Mouse (Mus musculus): ENCODE results near the gene Gm21860.
"Not testable (repeated sequence)": the region's sequence is repeated elsewhere in the genome, so short reads cannot be mapped to it uniquely, and the experiment has no call there.

The Gm21860 gene

DNA sequence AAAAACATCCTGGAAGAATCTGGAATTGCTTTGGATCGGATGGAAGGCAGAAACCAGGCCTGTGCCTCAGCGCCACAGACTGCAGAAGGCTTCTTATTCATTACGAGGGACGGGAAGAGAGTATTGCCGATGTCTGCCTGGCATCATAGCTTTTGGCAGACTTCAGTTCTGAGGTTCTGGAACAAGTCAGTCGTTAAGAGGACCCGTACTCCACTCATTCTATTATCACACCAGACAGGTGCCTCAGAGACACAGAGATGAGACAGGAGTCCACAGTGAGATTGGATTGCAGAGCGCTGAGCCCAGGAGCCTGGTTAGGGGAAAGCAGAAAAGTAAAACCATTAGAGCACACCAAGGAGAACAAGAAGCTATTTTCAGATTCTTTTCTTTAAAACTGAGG lies at the start of gene Gm21860:
Gene Gm21860 (minus strand): TSS at position 101 of the 400 bp plus-strand sequence.
- DNase-seq (ENCODE audit: low read depth, low spot score): not testable (repeated sequence)

GRCm38 (mm10) chrY:90784438-90784837 lies 29.8 kb upstream of the Gm21860 start, which contains the start of gene Gm47283:
Gene Gm47283, plus strand, starts transcription at chrY:90784738.
- not testable (repeated sequence) for DNase-seq (ENCODE audit: low read depth, low spot score)

DNA sequence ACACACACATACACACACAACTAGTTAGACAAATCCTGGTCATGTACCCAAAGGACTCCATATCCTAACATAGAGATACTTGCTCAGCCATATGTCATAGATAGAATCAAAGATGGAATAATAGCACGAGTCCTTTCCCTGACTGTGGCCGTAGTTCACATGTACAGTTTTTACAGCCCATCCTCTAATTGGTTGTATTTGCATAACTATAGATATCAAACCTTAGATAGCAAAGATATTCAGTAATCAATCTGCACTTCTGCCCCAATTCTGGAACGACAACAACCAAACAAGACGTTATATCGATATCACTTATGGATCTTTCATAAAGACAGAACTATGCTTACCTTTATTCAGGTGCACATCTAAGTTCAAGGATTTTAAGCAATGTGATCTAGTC lies 9.4 kb downstream of the Gm21860 start:
- not testable (repeated sequence) for DNase-seq (ENCODE audit: low read depth, low spot score)

GRCm38 (mm10) chrY:90744381-90744981 lies 10.1 kb downstream of the Gm21860 start:
- DNase-seq (ENCODE audit: low read depth, low spot score): not testable (repeated sequence)

GRCm38 (mm10) chrY:90743811-90744220 lies 10.8 kb downstream of the Gm21860 start:
- no peak for DNase-seq (ENCODE audit: low read depth, low spot score)

GRCm38 (mm10) chrY:90743053-90743810 lies 11.4 kb downstream of the Gm21860 start:
- not testable (repeated sequence) for DNase-seq (ENCODE audit: low read depth, low spot score)

DNA sequence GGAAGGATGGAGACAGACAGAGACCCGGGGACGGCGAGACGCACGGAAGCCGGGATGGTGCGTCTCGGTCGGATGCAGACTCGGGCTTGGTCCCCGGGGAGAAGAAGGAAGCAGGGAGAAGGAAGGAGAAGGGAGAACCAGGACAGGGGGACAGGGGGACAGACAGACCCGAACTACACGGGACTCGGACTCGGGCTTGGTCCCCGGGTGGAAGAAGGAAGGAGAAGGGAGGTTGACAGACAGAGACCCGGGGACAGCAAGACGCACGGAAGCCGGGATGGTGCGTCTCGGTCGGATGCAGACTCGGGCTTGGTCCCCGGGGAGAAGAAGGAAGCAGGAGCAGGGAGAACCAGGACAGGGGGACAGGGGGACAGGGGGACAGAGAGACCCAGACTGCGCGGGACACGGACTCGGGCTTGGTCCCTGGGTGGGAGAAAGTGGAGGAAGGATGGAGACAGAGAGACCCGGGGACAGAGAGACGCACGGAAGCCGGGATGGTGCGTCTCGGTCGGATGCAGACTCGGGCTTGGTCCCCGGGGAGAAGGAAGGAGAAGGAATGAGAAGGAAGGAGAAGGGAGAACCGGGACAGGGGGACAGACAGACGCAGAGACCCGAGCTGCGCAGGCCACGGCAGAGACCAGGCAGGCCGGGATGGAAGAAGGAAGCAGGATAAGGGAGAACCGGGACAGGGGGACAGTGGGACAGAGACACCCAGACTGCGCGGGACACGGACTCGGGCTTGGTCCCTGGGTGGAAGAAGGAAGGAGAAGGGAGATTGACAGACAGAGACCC lies 12.2 kb downstream of the Gm21860 start:
- not testable (repeated sequence) for DNase-seq (ENCODE audit: low read depth, low spot score)

DNA sequence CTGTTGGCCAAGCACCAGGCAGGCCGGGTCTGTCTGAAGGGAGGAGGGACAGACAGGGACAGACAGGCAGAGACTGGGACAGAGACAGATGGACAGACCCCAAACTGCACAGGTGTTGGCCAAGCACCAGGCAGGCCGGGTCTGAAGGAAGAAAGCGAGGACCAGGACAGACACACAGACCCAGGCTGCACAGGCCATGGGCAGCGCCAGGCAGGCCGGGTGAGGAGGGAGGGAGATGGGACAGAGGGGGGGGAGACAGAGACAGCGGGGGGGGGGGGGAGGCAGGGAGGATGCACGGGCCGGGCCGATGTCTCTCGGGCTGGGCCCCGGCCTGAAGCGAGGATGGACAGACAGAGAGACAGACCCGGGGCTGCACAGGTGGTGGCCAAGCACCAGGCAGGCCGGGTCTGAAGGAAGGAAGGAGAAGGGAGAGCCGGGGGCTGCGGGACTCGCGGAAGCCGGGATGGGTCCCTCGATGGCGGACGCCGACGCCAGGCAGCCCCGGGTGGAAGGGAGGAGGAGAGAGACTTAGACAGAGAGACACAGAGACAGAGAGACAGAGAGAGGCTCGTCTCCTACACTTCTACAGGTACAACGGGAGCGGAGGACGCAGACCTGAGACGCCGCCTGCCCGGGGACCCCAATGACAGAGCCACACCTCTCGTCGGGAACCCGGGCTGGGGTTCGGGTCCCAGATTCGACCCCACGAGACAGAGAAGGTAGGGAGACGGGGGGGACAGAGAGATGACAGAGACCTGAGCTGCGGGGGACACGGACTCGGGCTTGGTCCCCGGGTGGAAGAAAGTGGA lies 13.0 kb downstream of the Gm21860 start:
- DNase-seq (ENCODE audit: low read depth, low spot score): not testable (repeated sequence)

- not testable (repeated sequence) for DNase-seq (ENCODE audit: low read depth, low spot score)
Measured at GRCm38 (mm10) chrY:90741006-90741405, 13.6 kb downstream of the Gm21860 start.

- DNase-seq (ENCODE audit: low read depth, low spot score): no peak
Measured at GRCm38 (mm10) chrY:90740013-90740561, 14.5 kb downstream of the Gm21860 start.

- DNase-seq (ENCODE audit: low read depth, low spot score): not testable (repeated sequence)
Measured at GRCm38 (mm10) chrY:90739531-90740012, 15.0 kb downstream of the Gm21860 start.

DNA sequence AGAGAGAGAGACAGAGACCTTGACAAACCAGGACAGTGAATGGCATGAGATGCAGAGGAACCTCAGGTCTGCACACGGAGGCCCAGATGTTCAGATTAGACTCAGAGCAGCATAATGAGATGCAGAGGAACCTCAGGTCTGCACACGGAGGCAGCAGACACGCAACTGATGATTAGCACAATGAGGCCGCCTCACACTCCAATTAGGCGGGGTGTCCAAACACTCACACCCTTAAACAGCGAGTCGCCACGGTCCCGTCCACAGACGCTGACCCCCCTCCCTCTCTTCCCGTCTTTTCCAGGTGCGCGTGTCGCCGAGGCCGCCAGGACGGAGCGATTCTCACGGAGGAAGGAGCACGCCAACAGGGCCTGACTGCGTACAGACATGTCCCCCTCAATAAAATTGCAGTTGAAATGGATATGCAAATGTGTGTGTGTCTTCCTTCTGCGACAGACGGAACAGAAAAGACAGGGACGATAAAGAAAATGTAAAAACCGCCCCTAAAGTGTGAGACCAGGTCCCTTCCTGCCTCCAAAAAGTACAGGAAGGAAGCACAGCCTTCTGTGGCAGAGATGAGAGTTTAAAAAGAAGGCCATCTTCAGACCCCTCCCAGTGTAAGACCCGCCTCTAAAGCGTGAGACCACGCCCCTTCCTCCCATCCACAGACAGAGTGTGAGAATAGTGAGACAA lies 15.6 kb downstream of the Gm21860 start:
- DNase-seq (ENCODE audit: low read depth, low spot score): not testable (repeated sequence)

- no peak for DNase-seq (ENCODE audit: low read depth, low spot score)
Measured at GRCm38 (mm10) chrY:90738431-90738680, 16.3 kb downstream of the Gm21860 start.

- no peak for DNase-seq (ENCODE audit: low read depth, low spot score)
Measured at GRCm38 (mm10) chrY:90737606-90738430, 16.8 kb downstream of the Gm21860 start.

- not testable (repeated sequence) for DNase-seq (ENCODE audit: low read depth, low spot score)
Measured at GRCm38 (mm10) chrY:90736217-90737000, 18.2 kb downstream of the Gm21860 start.

GRCm38 (mm10) chrY:90735181-90735895 lies 19.3 kb downstream of the Gm21860 start:
- not testable (repeated sequence) for DNase-seq (ENCODE audit: low read depth, low spot score)

- not testable (repeated sequence) for DNase-seq (ENCODE audit: low read depth, low spot score)
Measured at GRCm38 (mm10) chrY:90734334-90734696, 20.3 kb downstream of the Gm21860 start.
